Mouse (Mus musculus) ES-Bruce4 (cell line): ENCODE measurements around the gene Cbx5.

Experiments
- CTCF ChIP-seq: IDR thresholded peaks from one replicate; pipeline ENCODE4 v1.8.1; 2011; ENCODE audit warnings: low read depth, low read length
- EP300 ChIP-seq: IDR thresholded peaks from 2 replicates; pipeline ENCODE4 v1.6.1; 2011; ENCODE audit warnings: low read depth, low read length; ENCODE audit not compliant: insufficient read depth
- POLR2A ChIP-seq: IDR thresholded peaks from one replicate; pipeline ENCODE4 v1.8.1; 2011; ENCODE audit warnings: low read length; ENCODE audit not compliant: insufficient read depth

DNA sequence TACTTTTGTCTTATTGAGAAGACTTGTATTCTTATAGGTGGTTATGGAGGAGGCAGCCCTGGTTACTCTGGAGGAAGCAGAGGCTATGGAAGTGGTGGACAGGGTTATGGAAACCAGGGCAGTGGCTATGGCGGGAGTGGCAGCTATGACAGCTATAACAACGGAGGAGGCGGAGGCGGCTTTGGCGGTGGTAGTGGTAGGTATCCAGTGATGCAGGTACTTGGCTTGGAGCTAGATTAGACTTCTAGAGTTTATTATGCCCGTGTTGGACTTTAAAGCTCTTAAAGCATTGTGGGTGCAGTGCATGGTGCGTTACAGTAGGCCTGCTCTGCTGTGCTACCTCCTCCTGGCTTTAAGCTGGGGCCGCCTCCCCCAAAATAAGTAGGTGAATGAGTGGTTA lies 3.3 kb upstream of the Cbx5 start:
- no peak for TF ChIP-seq CTCF
- TF ChIP-seq EP300: no peak
- no peak for TF ChIP-seq POLR2A
